Mouse (Mus musculus) MEL (cell line): ENCODE results near the gene Trpd52l3. TPM values are rescaled to one million over a fixed set of nuclear protein-coding genes. Genes with fewer than 3 reads are reported as not detected.
A peak's percentile ranks its signal among the peaks of the same experiment; 100 is the strongest.

Experiments used
- DNase-seq: peaks from one replicate; pipeline ENCODE4 v3.0.0; 2011; ENCODE audit warnings: low read depth, low spot score
- H3K27ac ChIP-seq: 2 replicates; pipeline ENCODE4 v1.5.1; 2012; ENCODE audit warnings: low read depth, mild to moderate bottlenecking, control low read depth, low read length, moderate library complexity; ENCODE audit not compliant: control insufficient read depth
- H3K27me3 ChIP-seq, 2 experiments: fragments of 150-350 bp in 1 of 2; sonication (generic) in 1 of 2; 2 replicates each; pipeline ENCODE4 v1.6.1; 2012; ENCODE audit warnings: low read length in 2 of 2, mild to moderate bottlenecking in 2 of 2, improper control_type of control experiment in 1 of 2, moderate library complexity in 1 of 2; ENCODE audit not compliant: insufficient read depth in 2 of 2, control insufficient read depth in 1 of 2
- H3K36me3 ChIP-seq, 2 experiments: 2 replicates each; pipeline ENCODE4 v1.6.1; 2012 to 2014; ENCODE audit warnings: low read length in 2 of 2, improper control_type of control experiment in 1 of 2, inconsistent platforms in 1 of 2, mild to moderate bottlenecking in 1 of 2; ENCODE audit not compliant: insufficient read depth in 2 of 2, control insufficient read depth in 1 of 2
- H3K4me1 ChIP-seq, 2 experiments: fragments of 150-350 bp in 1 of 2; sonication (generic) in 1 of 2; 2 replicates each; pipeline ENCODE4 v1.6.1; 2012; ENCODE audit warnings: low read length in 2 of 2, improper control_type of control experiment in 1 of 2, mild to moderate bottlenecking in 1 of 2; ENCODE audit not compliant: insufficient read depth in 2 of 2, control insufficient read depth in 1 of 2
- H3K4me3 ChIP-seq, 2 experiments: fragments of 150-350 bp in 1 of 2; sonication (generic) in 1 of 2; 2 replicates each; pipeline ENCODE4 v1.5.1; 2012; ENCODE audit warnings: low read depth in 2 of 2, low read length in 2 of 2, mild to moderate bottlenecking in 2 of 2, moderate library complexity in 2 of 2, control low read depth in 1 of 2, improper control_type of control experiment in 1 of 2; ENCODE audit not compliant: control insufficient read depth in 1 of 2, insufficient read depth in 1 of 2
- H3K79me2 ChIP-seq: 2 replicates; pipeline ENCODE4 v1.6.1; 2012; ENCODE audit warnings: mild to moderate bottlenecking, low read length, moderate library complexity; ENCODE audit not compliant: control insufficient read depth, poor library complexity, insufficient read depth
- H3K9ac ChIP-seq: 2 replicates; pipeline ENCODE4 v1.6.1; 2012; ENCODE audit warnings: low read depth, mild to moderate bottlenecking, control low read depth, low read length, moderate library complexity; ENCODE audit not compliant: control insufficient read depth, poor library complexity, severe bottlenecking
- H3K9me3 ChIP-seq: fragments of 150-350 bp; sonication (generic); replicated peaks from 2 replicates; pipeline ENCODE4 v1.6.1; 2012; ENCODE audit warnings: mild to moderate bottlenecking, low read length, improper control_type of control experiment, moderate library complexity; ENCODE audit not compliant: insufficient read depth
- BHLHE40 ChIP-seq: IDR thresholded peaks from 2 replicates; pipeline ENCODE4 v1.6.1; 2012; ENCODE audit warnings: low read depth, mild to moderate bottlenecking, inconsistent platforms, low read length, improper control_type of control experiment, borderline replicate concordance
- CHD1 ChIP-seq: IDR thresholded peaks from 2 replicates; pipeline ENCODE4 v1.6.1; 2012; ENCODE audit warnings: low read depth, mild to moderate bottlenecking, inconsistent platforms, low read length, improper control_type of control experiment
- CTCF ChIP-seq, 3 experiments: IDR thresholded peaks in 2 of 3; conservative IDR thresholded peaks in 1 of 3; 2 replicates each; pipeline ENCODE4 v1.5.1; 2011 to 2012; ENCODE audit warnings: low read length in 3 of 3, low read depth in 2 of 3, mild to moderate bottlenecking in 2 of 3, improper control_type of control experiment in 1 of 3, inconsistent platforms in 1 of 3, mixed read lengths in 1 of 3, moderate library complexity in 1 of 3; ENCODE audit not compliant: control insufficient read depth in 1 of 3, insufficient read depth in 1 of 3, poor library complexity in 1 of 3, severe bottlenecking in 1 of 3
- E2F4 ChIP-seq: IDR thresholded peaks from 2 replicates; pipeline ENCODE4 v1.6.1; 2011; ENCODE audit warnings: low read depth, low read length, improper control_type of control experiment, borderline replicate concordance
- EP300 ChIP-seq, 2 experiments: IDR thresholded peaks; 2 replicates each; pipeline ENCODE4 v1.6.1; 2011; ENCODE audit warnings: improper control_type of control experiment in 2 of 2, low read length in 2 of 2, low read depth in 1 of 2, mild to moderate bottlenecking in 1 of 2
- ETS1 ChIP-seq: IDR thresholded peaks from 2 replicates; pipeline ENCODE4 v1.6.1; 2012; ENCODE audit warnings: low read depth, mild to moderate bottlenecking, inconsistent platforms, low read length, improper control_type of control experiment, moderate library complexity
- GABPA ChIP-seq: IDR thresholded peaks from 2 replicates; pipeline ENCODE4 v1.6.1; 2012; ENCODE audit warnings: low read depth, mild to moderate bottlenecking, inconsistent platforms, low read length, improper control_type of control experiment, moderate library complexity
- HCFC1 ChIP-seq: IDR thresholded peaks from 2 replicates; pipeline ENCODE4 v1.6.1; 2012; ENCODE audit warnings: low read depth, mild to moderate bottlenecking, inconsistent platforms, low read length, improper control_type of control experiment, moderate library complexity
- JUND ChIP-seq: IDR thresholded peaks from 2 replicates; pipeline ENCODE4 v1.6.1; 2011; ENCODE audit warnings: low read depth, mild to moderate bottlenecking, improper control_type of control experiment, low read length
- KAT2A ChIP-seq: conservative IDR thresholded peaks from 2 replicates; pipeline ENCODE4 v1.6.1; 2012; ENCODE audit warnings: low read depth, low read length, improper control_type of control experiment, inconsistent platforms
- MAFK ChIP-seq: IDR thresholded peaks from 2 replicates; pipeline ENCODE4 v1.6.1; 2011; ENCODE audit warnings: low read depth, mild to moderate bottlenecking, low read length, improper control_type of control experiment, borderline replicate concordance
- MAZ ChIP-seq: IDR thresholded peaks from 2 replicates; pipeline ENCODE4 v1.6.1; 2012; ENCODE audit warnings: low read depth, mild to moderate bottlenecking, inconsistent platforms, low read length, improper control_type of control experiment
- MEF2A ChIP-seq: IDR thresholded peaks from 2 replicates; pipeline ENCODE4 v1.6.1; 2014; ENCODE audit warnings: low read depth, mild to moderate bottlenecking, inconsistent platforms, low read length, improper control_type of control experiment; ENCODE audit not compliant: poor library complexity, insufficient replicate concordance, severe bottlenecking; ENCODE audit errors: extremely low read depth
- MXI1 ChIP-seq: IDR thresholded peaks from 2 replicates; pipeline ENCODE4 v1.6.1; 2011; ENCODE audit warnings: mild to moderate bottlenecking, low read depth, low read length, improper control_type of control experiment
- NELFE ChIP-seq: IDR thresholded peaks from 2 replicates; pipeline ENCODE4 v1.6.1; 2011; ENCODE audit warnings: low read depth, low read length, improper control_type of control experiment
- RAD21 ChIP-seq: IDR thresholded peaks from 2 replicates; pipeline ENCODE4 v1.6.1; 2011; ENCODE audit warnings: mild to moderate bottlenecking, low read depth, low read length, improper control_type of control experiment
- SIN3A ChIP-seq: IDR thresholded peaks from 2 replicates; pipeline ENCODE4 v1.6.1; 2012; ENCODE audit warnings: low read length, improper control_type of control experiment, inconsistent platforms
- SMC3 ChIP-seq: IDR thresholded peaks from 2 replicates; pipeline ENCODE4 v1.6.1; 2011; ENCODE audit warnings: low read depth, low read length, improper control_type of control experiment
- TAL1 ChIP-seq: IDR thresholded peaks from 2 replicates; pipeline ENCODE4 v1.6.1; 2012; ENCODE audit warnings: mild to moderate bottlenecking, inconsistent platforms, low read length, moderate library complexity, mixed read lengths
- TCF12 ChIP-seq: IDR thresholded peaks from 2 replicates; pipeline ENCODE4 v1.6.1; 2014; ENCODE audit warnings: low read depth, mild to moderate bottlenecking, inconsistent platforms, low read length, improper control_type of control experiment, moderate library complexity
- USF1 ChIP-seq: IDR thresholded peaks from 2 replicates; pipeline ENCODE4 v1.6.1; 2014; ENCODE audit warnings: low read depth, mild to moderate bottlenecking, inconsistent platforms, low read length, improper control_type of control experiment, moderate library complexity
- ZC3H11A ChIP-seq: IDR thresholded peaks from 2 replicates; pipeline ENCODE4 v1.6.1; 2012; ENCODE audit warnings: low read depth, mild to moderate bottlenecking, inconsistent platforms, low read length, improper control_type of control experiment
- ZKSCAN1 ChIP-seq: IDR thresholded peaks from 2 replicates; pipeline ENCODE4 v1.6.1; 2012; ENCODE audit warnings: low read depth, mild to moderate bottlenecking, inconsistent platforms, low read length, improper control_type of control experiment, moderate library complexity
- ZMIZ1 ChIP-seq: IDR thresholded peaks from 2 replicates; pipeline ENCODE4 v1.6.1; 2012; ENCODE audit warnings: low read depth, mild to moderate bottlenecking, inconsistent platforms, low read length, improper control_type of control experiment, moderate library complexity
- polyA plus RNA-seq, 2 experiments: library from polyadenylated mRNA; stranded (reverse) in 1 of 2; unstranded in 1 of 2; fragments of >175 nt in 1 of 2; fragments of >200 nt in 1 of 2; gene quantifications; 2 replicates each; pipeline versions ENCODE4 v1.2.1 to v1.2.4; 2012; ENCODE audit warnings: low replicate concordance in 2 of 2, low read depth in 1 of 2; ENCODE audit not compliant: insufficient read length in 2 of 2, insufficient read depth in 1 of 2, missing spikeins in 1 of 2
- total RNA-seq: library from RNA; depleted of rRNA; stranded (reverse); fragments of 300-350 nt; gene quantifications from 2 replicates; pipeline ENCODE4 v1.2.3, GENCODE M21; 2012

The Trpd52l3 gene
- total and polyA plus RNA-seq, 3 experiments = not detected

GRCm38 (mm10) chr19:30044630-30045029 lies 41.0 kb downstream of the Trpd52l3 start:
- Histone ChIP-seq H3K9me3 (no peaks in the 10 kb centered on the region), H3K27me3 (peaks cover 0 to 1% of the 10 kb centered on the region in 2 experiments; a peak in 1 of 4 replicates), H3K4me1 (no peaks in the 10 kb centered on the region), H3K79me2 (peaks cover 18% of the 10 kb centered on the region), H3K36me3 (peaks cover under 1 to 39% of the 10 kb centered on the region in 2 experiments), H3K4me3 (no peak overlapping the region), H3K9ac (no peak overlapping the region), H3K27ac (no peak overlapping the region)
- peak; percentile 18 for TF ChIP-seq RAD21
- no peak for TF ChIP-seq ETS1
- no peak for TF ChIP-seq MEF2A
- peak; percentile 45 for TF ChIP-seq SMC3
- TF ChIP-seq ZKSCAN1 = no peak
- peak; percentile 53 to 68 (median 55) for TF ChIP-seq CTCF (IDR thresholded peaks at IDR 0.05 in 2 of 3, conservative IDR thresholded peaks at IDR 0.05 in 1 of 3; ENCODE audit: control insufficient read depth in 1 of 3, insufficient read depth in 1 of 3, low read depth in 2 of 3, low read length in 3 of 3, poor library complexity in 1 of 3, severe bottlenecking in 1 of 3)
- TF ChIP-seq NELFE = 0 out of 2 replicates have a peak, but pooled peaks have one; percentile 4
- DNase-seq = peak; percentile 51

- H3K36me3 ChIP-seq = peaks cover 9 to 31% of the 10 kb centered on the region in 2 experiments
- H3K27ac ChIP-seq = no peak overlapping the region
- no peaks in the 10 kb centered on the region for H3K9me3 ChIP-seq
- H3K4me1 ChIP-seq = peaks cover 2 to 7% of the 10 kb centered on the region in 2 experiments
- no peak overlapping the region for H3K4me3 ChIP-seq
- no peak overlapping the region for H3K9ac ChIP-seq
- H3K79me2 ChIP-seq = peaks cover 18% of the 10 kb centered on the region
- peak; percentile 86 for DNase-seq
- TF ChIP-seq HCFC1 (no peak), RAD21 (peak; percentile 77), KAT2A (no peak), ZC3H11A (peak; percentile 50; the same call in 1 of the 2 replicates), SMC3 (peak; percentile 70), CTCF (IDR thresholded peaks at IDR 0.05 in 2 of 3, conservative IDR thresholded peaks at IDR 0.05 in 1 of 3; ENCODE audit: control insufficient read depth in 1 of 3, insufficient read depth in 1 of 3, low read depth in 2 of 3, low read length in 3 of 3, poor library complexity in 1 of 3, severe bottlenecking in 1 of 3) (peak; percentile 72 to 94 (median 77)), ZMIZ1 (no peak), CHD1 (no peak)
- peaks cover 0 to 1% of the 10 kb centered on the region in 2 experiments; a peak in 1 of 4 replicates for H3K27me3 ChIP-seq
Observed at GRCm38 (mm10) chr19:30045857-30046256, 42.3 kb downstream of the Trpd52l3 start.

- Histone ChIP-seq H3K9ac (no peak overlapping the region; the same call in 1 of the 2 replicates), H3K36me3 (peaks cover 13 to 25% of the 10 kb centered on the region in 2 experiments), H3K27ac (peak overlapping the region; percentile 53), H3K4me3 (no peak overlapping the region), H3K79me2 (peaks cover 28% of the 10 kb centered on the region), H3K27me3 (no peaks in the 10 kb centered on the region), H3K9me3 (no peaks in the 10 kb centered on the region), H3K4me1 (peaks cover 7 to 18% of the 10 kb centered on the region in 2 experiments)
- peak; percentile 91 for DNase-seq
- TF ChIP-seq MEF2A (no peak), ETS1 (peak; percentile 58; the same call in 1 of the 2 replicates), MXI1 (peak; percentile 68), ZC3H11A (no peak), MAFK (0 out of 2 replicates have a peak, but pooled peaks have one; percentile 14), USF1 (no peak), TAL1 (peak; percentile 80), BHLHE40 (0 out of 2 replicates have a peak, but pooled peaks have one; percentile 36), GABPA (no peak), E2F4 (no peak), EP300 (IDR thresholded peaks at IDR 0.05; ENCODE audit: low read depth in 1 of 2, low read length in 2 of 2) (peak; percentile 86 to 87), MAZ (0 out of 2 replicates have a peak, but pooled peaks have one; percentile 32), TCF12 (peak; percentile 85), KAT2A (no peak), JUND (no peak), SIN3A (peak; percentile 55; the same call in 1 of the 2 replicates)
Observed at GRCm38 (mm10) chr19:30050584-30050983, 47.0 kb downstream of the Trpd52l3 start.
